Mouse (Mus musculus) erythroblast, embryonic 14.5 days (primary cell): ENCODE data around the gene Gm17018.

Source experiments
- GATA1 ChIP-seq: IDR thresholded peaks from 2 replicates; pipeline ENCODE4 v1.6.1; 2012; ENCODE audit warnings: low read length, inconsistent platforms, mixed read lengths
- TAL1 ChIP-seq: IDR thresholded peaks from 3 replicates; pipeline ENCODE4 v1.6.1; 2012; ENCODE audit warnings: low read length, inconsistent platforms, mixed read lengths

DNA sequence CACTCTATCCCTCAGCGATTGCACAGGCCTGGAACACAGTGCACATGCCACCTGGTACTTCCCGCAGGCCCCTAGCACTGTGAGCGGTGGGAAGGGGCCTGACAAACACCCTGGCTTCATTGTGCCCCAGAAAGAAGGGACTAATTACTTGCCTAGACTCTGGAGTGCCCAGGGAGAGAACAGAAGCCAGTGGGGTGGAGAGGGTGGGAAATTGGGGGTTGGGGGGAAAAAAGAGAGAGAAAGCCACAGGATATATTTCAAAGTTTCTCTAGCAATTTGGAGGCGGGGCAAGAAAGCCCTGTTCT, 55.8 kb downstream of the Gm17018 start:
- TF ChIP-seq GATA1: no peak
- TF ChIP-seq TAL1: no peak
